Mouse (Mus musculus) testis, adult 2 months (tissue): ENCODE measurements at regions not wholly inside any gene's neighbourhood (a gene's known extent, or its start where the extent isn't known, plus 50 kb on each side); places are given as distances from the start of the nearest gene placed in this dataset.

Source experiments
- CTCF ChIP-seq: fragments of 200-500 bp; IDR thresholded peaks from 2 replicates; pipeline ENCODE4 v1.5.1; 2012; ENCODE audit warnings: low read depth, mild to moderate bottlenecking, inconsistent platforms, low read length, moderate library complexity; ENCODE audit not compliant: control insufficient read depth, insufficient read depth, insufficient replicate concordance
- POLR2A ChIP-seq: fragments of 200-500 bp; IDR thresholded peaks from 2 replicates; pipeline ENCODE4 v1.6.1; 2012; ENCODE audit warnings: low read depth, mild to moderate bottlenecking, inconsistent platforms, low read length, moderate library complexity; ENCODE audit not compliant: control insufficient read depth

GRCm38 (mm10) chr1:193496265-193497183, 126.4 kb upstream of the Camk1g start:
- no peak for TF ChIP-seq CTCF
- TF ChIP-seq POLR2A, result no peak
